Mouse (Mus musculus): ENCODE data around the gene Faap20. TPM values are rescaled to one million over a fixed set of nuclear protein-coding genes. Genes with fewer than 3 reads are reported as not detected.

Faap20 gene
- polyA plus RNA-seq, 1 experiment: 19.8 TPM

DNA sequence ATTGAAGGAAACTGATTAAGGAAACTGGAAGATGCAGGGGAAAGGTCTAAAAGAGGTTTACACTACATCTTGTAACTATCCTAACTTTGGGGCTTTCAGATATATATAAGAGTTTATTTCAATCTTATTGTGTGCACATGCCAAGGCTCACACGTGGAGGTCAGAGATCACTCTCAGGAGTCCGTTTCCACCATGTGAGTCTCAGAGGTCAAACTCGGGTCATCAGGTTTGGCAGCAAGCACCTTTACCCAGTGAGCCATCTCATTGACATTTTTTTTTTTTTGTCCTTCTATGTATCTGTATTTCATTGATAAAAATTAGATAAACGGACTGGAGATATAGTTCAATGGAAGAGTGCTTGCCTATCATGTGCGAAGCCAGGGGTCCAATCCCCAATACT is 21.1 kb upstream of the Faap20 start:
- no peak overlapping the region for H3K27ac ChIP-seq (ENCODE audit: insufficient read depth, low read length)
- no peak for TF ChIP-seq CTCF (IDR thresholded peaks at IDR 0.05; ENCODE audit: borderline replicate concordance, insufficient read depth, low read length)
- no peak for TF ChIP-seq POLR2A (IDR thresholded peaks at IDR 0.05; ENCODE audit: low read depth, low read length)
- peaks cover 7% of the 10 kb centered on the region; the same call in 1 of the 2 replicates for H3K4me1 ChIP-seq (ENCODE audit: control insufficient read depth, insufficient read depth, low read length)
- H3K4me3 ChIP-seq (ENCODE audit: insufficient read depth, low read length): no peak overlapping the region

DNA sequence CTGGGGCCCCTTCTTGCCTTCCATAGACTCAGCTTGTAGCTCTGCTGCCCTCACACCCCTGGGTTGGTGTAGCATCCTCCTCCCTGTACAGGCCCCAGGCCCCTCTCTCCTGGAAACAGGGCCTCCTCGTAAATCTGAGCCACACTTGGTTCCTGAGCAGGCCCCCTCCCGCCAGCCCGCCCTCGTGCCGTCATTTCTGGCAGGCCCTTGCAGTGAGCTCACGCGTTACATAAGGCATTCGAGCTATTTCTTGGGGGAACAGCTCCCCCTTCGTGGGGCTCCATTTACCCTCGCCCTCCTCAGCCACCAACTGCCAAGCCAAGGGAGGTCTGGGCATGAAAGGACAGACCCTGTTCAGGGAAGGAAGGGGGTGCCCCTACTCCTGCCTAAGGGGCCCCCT is 15.7 kb upstream of the Faap20 start:
- H3K4me3 ChIP-seq (ENCODE audit: insufficient read depth, low read length): no peak overlapping the region
- H3K27ac ChIP-seq (ENCODE audit: insufficient read depth, low read length): peak overlapping the region; percentile 98
- TF ChIP-seq POLR2A (IDR thresholded peaks at IDR 0.05; ENCODE audit: low read depth, low read length): no peak; the same call in 1 of the 2 replicates
- TF ChIP-seq CTCF (IDR thresholded peaks at IDR 0.05; ENCODE audit: borderline replicate concordance, insufficient read depth, low read length): no peak
- peaks cover 23% of the 10 kb centered on the region for H3K4me1 ChIP-seq (ENCODE audit: control insufficient read depth, insufficient read depth, low read length)

DNA sequence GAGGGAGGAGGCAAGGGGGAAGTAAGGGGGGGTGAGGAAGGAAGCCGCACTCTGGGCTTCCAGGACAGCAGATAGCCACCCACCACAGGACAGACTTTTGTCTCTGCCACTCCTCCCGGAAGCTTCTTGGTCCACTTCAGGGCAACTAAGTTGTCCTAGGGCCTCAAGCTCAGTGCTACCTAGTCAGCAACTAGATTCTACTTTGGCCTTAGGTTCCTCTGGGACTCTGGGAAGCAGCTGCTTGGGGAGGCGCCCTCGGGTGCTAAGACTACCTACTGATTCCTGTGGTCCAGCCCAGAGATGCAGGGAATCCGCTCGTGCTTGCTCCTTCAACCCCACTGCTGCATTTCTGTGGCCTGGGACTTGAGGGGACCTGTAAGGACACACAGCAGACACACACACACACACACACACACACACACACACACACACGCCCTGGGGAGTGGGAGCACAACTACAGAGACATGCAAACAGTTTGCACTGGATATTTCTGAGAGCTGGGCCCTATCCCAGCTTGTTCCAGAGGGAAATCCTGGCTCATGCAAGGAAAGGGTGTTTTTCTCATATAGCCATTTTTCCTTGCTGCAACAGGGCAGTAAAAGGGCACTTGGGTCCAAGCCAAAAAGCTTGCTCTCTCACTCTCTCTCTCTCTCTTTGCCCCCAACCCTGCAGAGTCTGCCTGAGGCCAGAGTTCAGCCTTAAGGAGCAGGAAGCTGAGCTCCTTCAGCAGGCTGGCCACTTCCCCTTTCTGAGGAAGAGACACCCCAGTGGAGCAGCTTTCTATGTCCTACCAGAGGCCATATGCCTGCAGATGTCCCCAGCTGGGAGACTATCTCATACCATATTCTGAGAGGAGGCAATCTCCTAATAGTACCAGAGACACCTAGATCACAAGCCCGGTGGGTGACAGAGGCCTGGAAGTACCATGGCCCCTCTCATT is 15.0 kb upstream of the Faap20 start:
- peaks cover 23% of the 10 kb centered on the region for H3K4me1 ChIP-seq (ENCODE audit: control insufficient read depth, insufficient read depth, low read length)
- H3K27ac ChIP-seq (ENCODE audit: insufficient read depth, low read length): peak overlapping the region; percentile 98
- no peak overlapping the region for H3K4me3 ChIP-seq (ENCODE audit: insufficient read depth, low read length)
- no peak for TF ChIP-seq POLR2A (IDR thresholded peaks at IDR 0.05; ENCODE audit: low read depth, low read length)
- no peak for TF ChIP-seq CTCF (IDR thresholded peaks at IDR 0.05; ENCODE audit: borderline replicate concordance, insufficient read depth, low read length)

DNA sequence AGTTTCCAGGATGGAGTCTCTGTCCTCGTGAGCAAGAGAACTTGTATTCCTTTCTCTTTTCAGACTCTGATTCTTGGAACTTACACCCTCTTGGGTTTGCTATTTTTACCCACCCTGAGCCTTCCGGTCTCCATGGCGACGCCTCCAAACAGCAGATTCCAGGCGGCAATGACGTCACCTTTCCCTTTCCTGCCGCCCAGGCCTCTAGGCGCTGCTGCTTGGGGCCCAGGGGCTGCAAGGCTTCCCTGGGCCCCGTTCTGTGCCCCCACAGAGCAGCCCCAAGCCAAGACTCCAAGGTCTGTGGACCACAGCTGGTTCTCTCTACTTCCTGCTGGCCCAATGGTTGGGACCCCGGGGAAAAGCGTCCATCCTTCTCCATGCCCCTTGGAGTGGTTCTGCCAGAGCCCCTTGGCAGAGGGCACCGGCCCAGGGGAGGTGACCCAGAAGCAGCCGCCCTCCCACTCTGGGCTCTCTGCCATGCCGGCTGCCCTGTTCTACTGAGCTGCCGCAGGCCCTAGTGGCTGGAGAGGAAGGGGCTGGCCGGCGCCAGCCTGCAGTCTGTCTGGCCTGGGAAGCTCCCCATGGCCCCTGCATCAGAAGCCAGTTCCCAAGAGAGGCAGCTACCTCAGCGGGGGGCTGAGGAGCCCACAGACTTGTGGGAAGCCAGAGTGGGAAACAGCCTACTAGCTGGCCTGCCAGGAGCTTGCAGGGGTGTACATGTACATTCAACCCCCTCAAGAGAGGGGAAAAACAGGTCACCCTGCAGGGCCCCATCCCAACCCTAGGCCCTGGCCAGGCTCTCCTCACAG is 14.1 kb upstream of the Faap20 start:
- Histone ChIP-seq H3K27ac (ENCODE audit: insufficient read depth, low read length) (peak overlapping the region; percentile 98), H3K4me1 (ENCODE audit: control insufficient read depth, insufficient read depth, low read length) (peaks cover 23% of the 10 kb centered on the region), H3K4me3 (ENCODE audit: insufficient read depth, low read length) (no peak overlapping the region)
- TF ChIP-seq CTCF (IDR thresholded peaks at IDR 0.05; ENCODE audit: borderline replicate concordance, insufficient read depth, low read length): no peak
- TF ChIP-seq POLR2A (IDR thresholded peaks at IDR 0.05; ENCODE audit: low read depth, low read length): no peak; the same call in 1 of the 2 replicates

DNA sequence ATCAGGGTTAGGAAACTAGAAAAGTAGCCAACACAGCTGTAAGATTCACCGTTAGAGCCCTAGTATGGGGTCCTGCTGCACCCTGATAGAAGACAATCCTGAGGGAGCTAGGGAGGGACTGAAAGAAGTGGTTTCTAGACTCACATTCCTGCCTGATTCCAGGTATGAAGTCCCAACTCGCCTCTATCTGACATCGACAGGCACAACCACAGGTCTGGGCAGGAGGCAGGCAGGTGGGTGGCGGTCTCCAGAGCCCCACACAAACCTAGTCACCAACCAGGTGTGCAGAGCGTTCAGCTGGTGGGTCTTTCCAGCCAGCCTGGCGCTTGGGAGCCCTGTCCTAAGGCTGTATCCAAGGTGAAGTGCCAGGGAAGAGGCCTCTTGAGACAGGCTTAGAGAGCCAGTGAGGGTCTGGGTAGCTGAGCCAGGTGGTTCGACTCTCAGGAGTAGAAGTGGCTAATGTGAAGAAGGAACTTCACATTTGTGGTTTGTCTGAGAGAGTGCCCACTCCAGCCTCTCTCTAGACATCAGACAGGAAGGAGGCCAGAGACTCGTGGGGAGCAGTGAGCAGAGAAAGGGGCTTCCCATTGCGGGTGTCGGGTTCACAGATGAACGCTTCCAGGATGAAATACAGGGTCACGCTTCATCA is 12.7 kb upstream of the Faap20 start:
- TF ChIP-seq POLR2A (IDR thresholded peaks at IDR 0.05; ENCODE audit: low read depth, low read length) (no peak), CTCF (IDR thresholded peaks at IDR 0.05; ENCODE audit: borderline replicate concordance, insufficient read depth, low read length) (no peak)
- no peak overlapping the region for H3K27ac ChIP-seq (ENCODE audit: insufficient read depth, low read length)
- peaks cover 23% of the 10 kb centered on the region for H3K4me1 ChIP-seq (ENCODE audit: control insufficient read depth, insufficient read depth, low read length)
- H3K4me3 ChIP-seq (ENCODE audit: insufficient read depth, low read length): no peak overlapping the region

DNA sequence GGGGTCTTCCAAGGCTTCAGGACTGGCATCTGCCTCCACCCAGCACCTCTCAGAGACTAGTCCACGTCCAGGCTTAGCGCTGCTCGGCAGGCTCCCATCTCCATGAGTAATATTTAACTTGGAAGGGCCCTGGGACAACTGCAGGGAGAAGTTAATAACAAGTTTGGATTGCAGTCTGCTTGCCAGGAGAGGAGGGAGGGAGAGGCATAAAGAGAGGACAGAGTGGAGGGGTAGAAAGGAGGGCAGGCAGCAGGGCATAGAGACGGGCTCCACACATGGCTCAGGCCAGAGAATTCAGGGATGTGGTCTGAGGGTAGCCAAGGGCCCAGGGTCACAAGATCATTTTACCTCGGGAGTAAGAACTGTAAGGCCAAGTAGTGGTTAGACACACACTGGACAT is 11.3 kb upstream of the Faap20 start:
- Histone ChIP-seq H3K4me1 (ENCODE audit: control insufficient read depth, insufficient read depth, low read length) (peaks cover 21% of the 10 kb centered on the region), H3K27ac (ENCODE audit: insufficient read depth, low read length) (peak overlapping the region; percentile 90), H3K4me3 (ENCODE audit: insufficient read depth, low read length) (no peak overlapping the region)
- TF ChIP-seq POLR2A (IDR thresholded peaks at IDR 0.05; ENCODE audit: low read depth, low read length) (peak; percentile 39; the same call in 1 of the 2 replicates), CTCF (IDR thresholded peaks at IDR 0.05; ENCODE audit: borderline replicate concordance, insufficient read depth, low read length) (no peak)

DNA sequence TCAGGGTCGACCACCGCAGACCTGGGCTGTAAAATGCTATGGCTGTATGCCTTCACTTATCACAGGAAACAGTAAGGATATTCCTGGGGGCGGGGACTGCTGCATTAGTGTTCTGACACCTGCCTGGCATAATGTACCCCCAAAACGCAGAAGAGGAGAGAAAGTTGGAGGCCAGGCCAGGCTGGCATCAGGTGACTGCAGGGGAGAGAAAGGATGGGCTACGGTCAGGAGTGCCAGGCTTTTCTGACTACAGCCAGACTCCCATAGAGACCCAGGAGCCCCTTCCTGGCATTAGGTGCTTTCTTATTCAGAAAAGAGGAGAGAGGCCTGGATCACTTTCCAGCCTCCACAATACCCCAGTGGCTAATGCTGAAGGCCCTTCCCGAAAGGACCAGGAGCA is 10.1 kb upstream of the Faap20 start:
- H3K27ac ChIP-seq (ENCODE audit: insufficient read depth, low read length): no peak overlapping the region
- H3K4me3 ChIP-seq (ENCODE audit: insufficient read depth, low read length): no peak overlapping the region
- TF ChIP-seq CTCF (IDR thresholded peaks at IDR 0.05; ENCODE audit: borderline replicate concordance, insufficient read depth, low read length): no peak
- TF ChIP-seq POLR2A (IDR thresholded peaks at IDR 0.05; ENCODE audit: low read depth, low read length): no peak
- peaks cover 12% of the 10 kb centered on the region for H3K4me1 ChIP-seq (ENCODE audit: control insufficient read depth, insufficient read depth, low read length)

DNA sequence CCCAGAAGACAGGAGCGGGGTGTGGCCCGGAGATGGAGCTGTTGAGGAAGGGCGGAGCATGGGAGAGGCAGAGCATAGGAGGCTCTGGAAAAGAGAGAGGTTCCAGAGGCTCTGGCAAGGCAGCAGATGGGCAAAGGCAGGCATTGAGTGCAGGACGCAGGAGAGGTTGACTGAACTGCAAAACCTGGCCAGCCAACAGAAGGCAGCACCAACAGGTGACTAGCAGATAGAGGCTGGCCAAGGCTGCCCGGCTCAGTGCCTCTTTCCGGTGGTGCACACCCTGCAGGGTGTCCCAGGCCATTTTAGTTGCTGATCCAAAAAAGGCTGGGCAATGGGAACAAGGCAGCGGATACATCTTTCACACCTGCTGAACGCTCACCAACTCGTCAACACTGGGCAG is 7.8 kb upstream of the Faap20 start:
- TF ChIP-seq POLR2A (IDR thresholded peaks at IDR 0.05; ENCODE audit: low read depth, low read length) (no peak), CTCF (IDR thresholded peaks at IDR 0.05; ENCODE audit: borderline replicate concordance, insufficient read depth, low read length) (no peak)
- Histone ChIP-seq H3K4me3 (ENCODE audit: insufficient read depth, low read length) (no peak overlapping the region), H3K4me1 (ENCODE audit: control insufficient read depth, insufficient read depth, low read length) (peaks cover 7% of the 10 kb centered on the region), H3K27ac (ENCODE audit: insufficient read depth, low read length) (no peak overlapping the region)

DNA sequence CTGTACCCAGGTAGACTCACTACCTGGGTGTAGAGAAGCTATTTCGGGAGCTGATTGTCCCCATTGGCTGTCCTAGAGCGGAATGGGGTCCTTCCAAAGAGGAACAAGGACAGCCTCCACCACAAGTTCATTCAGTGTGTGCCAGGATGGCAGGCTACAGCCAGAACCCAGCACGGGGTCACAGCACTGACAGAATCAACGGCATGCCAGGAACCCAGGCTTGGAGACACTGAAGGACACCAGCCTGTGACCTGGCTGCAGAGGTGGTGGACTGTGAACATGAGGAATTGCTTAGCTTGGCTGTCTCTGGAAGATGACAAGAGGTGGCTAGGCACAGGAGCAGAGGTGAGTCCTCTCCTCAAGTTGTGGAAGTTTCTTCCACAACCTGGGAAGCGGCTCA is 7.3 kb upstream of the Faap20 start:
- H3K27ac ChIP-seq (ENCODE audit: insufficient read depth, low read length): no peak overlapping the region
- H3K4me3 ChIP-seq (ENCODE audit: insufficient read depth, low read length): no peak overlapping the region
- TF ChIP-seq POLR2A (IDR thresholded peaks at IDR 0.05; ENCODE audit: low read depth, low read length): no peak
- no peak for TF ChIP-seq CTCF (IDR thresholded peaks at IDR 0.05; ENCODE audit: borderline replicate concordance, insufficient read depth, low read length)
- H3K4me1 ChIP-seq (ENCODE audit: control insufficient read depth, insufficient read depth, low read length): peaks cover 7% of the 10 kb centered on the region
